Mouse (Mus musculus): Measurements from ENCODE around the gene Cyb561. TPM values are rescaled to one million over a fixed set of nuclear protein-coding genes. Genes with fewer than 3 reads are reported as not detected.

The Cyb561 gene
- polyA plus RNA-seq, 1 experiment from 2014 or later: 5.5 TPM

DNA sequence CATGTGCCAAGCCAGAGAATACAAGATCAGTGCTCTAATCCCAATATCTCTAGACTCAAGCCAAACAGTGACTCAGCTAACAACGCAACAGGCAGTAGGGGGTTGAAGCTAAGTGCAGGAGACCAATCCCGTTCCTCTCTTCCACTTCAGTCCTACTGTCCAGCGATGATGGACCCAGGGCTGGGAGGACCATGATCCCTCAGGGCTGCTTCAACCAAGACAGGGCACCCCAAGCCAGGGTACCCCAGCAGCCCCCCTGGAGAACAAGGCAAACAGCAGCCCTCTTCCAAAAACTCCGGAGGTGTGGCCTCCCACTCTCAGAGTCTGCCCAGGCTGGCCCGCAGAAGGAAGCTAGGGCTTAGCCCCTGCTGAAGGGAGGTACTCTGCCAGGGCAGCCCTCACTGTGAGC is 18.8 kb downstream of the Cyb561 start:
- WGBS: 51% methylated on average over 5 of the region's 5 CpGs
- no peak overlapping the region for H3K27ac ChIP-seq (replicated peaks in 1 of 2; ENCODE audit: control insufficient read depth in 1 of 2, insufficient read depth in 1 of 2, low read depth in 2 of 2, low read length in 2 of 2)
- ATAC-seq (ENCODE audit: insufficient number of reproducible peaks, insufficient read depth, low FRiP score, low read depth): no peak
- H3K36me3 ChIP-seq (ENCODE audit: control insufficient read depth, insufficient read depth, low read length): no peaks in the 10 kb centered on the region
- H3K4me1 ChIP-seq (ENCODE audit: control insufficient read depth in 2 of 2, insufficient read depth in 2 of 2, low read length in 2 of 2): no peaks in the 10 kb centered on the region
- no peaks in the 10 kb centered on the region for H3K27me3 ChIP-seq (ENCODE audit: control insufficient read depth, insufficient read depth, low read length)
- no peak overlapping the region for H3K9ac ChIP-seq (ENCODE audit: low read length)
- H3K9me3 ChIP-seq (ENCODE audit: control insufficient read depth, low read length): no peaks in the 10 kb centered on the region
- H3K4me3 ChIP-seq (ENCODE audit: control insufficient read depth in 1 of 2, insufficient read depth in 1 of 2, low read depth in 1 of 2, low read length in 2 of 2): no peak overlapping the region
- H3K4me2 ChIP-seq (ENCODE audit: low read length): no peak overlapping the region

DNA sequence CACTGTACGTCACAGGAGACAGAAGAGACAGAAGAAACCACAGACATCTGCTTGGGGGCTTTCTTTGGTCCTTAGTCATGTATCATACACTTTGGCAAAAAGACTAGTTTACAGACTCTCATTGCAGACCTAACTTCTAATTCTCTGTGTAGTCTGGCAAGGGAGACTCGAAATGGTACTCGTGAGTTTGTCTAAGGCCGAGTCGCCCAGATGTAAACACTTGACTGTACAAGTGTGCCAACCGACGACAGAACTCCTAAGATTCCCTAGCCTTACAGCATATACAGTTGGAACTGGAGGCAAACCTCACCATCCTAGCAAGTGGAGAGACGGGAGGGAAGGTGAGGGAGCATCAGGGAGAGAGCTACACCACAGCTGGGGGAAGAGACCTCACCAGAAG is 19.4 kb downstream of the Cyb561 start:
- no peaks in the 10 kb centered on the region for H3K9me3 ChIP-seq (ENCODE audit: control insufficient read depth, low read length)
- 79% methylated on average over 8 of the region's 8 CpGs for WGBS
- H3K27ac ChIP-seq (replicated peaks in 1 of 2; ENCODE audit: control insufficient read depth in 1 of 2, insufficient read depth in 1 of 2, low read depth in 2 of 2, low read length in 2 of 2): no peak overlapping the region
- no peaks in the 10 kb centered on the region for H3K4me1 ChIP-seq (ENCODE audit: control insufficient read depth in 2 of 2, insufficient read depth in 2 of 2, low read length in 2 of 2)
- H3K9ac ChIP-seq (ENCODE audit: low read length): no peak overlapping the region
- no peaks in the 10 kb centered on the region for H3K36me3 ChIP-seq (ENCODE audit: control insufficient read depth, insufficient read depth, low read length)
- H3K27me3 ChIP-seq (ENCODE audit: control insufficient read depth, insufficient read depth, low read length): no peaks in the 10 kb centered on the region
- H3K4me2 ChIP-seq (ENCODE audit: low read length): no peak overlapping the region
- H3K4me3 ChIP-seq (ENCODE audit: control insufficient read depth in 1 of 2, insufficient read depth in 1 of 2, low read depth in 1 of 2, low read length in 2 of 2): no peak overlapping the region
- ATAC-seq (ENCODE audit: insufficient number of reproducible peaks, insufficient read depth, low FRiP score, low read depth): no peak

DNA sequence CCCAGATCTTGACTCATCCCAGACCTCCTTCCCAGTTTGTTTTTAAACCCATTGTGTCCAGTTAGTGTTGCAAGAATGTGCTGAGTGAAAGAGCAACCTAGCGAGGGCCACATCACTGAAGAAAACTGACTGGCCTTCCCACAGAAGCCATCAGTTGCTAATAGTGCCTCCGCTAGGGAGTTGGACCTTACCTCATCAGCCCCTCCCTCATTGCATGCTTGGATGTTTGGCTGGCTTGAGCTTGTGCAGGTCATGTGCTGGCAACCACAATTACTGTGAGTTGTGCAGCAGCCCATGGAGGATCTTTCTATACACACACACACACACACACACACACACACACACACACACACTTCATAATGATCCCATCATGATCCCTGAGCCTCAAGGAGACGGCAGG is 21.8 kb downstream of the Cyb561 start:
- Histone ChIP-seq H3K4me2 (ENCODE audit: low read length) (no peak overlapping the region), H3K27ac (replicated peaks in 1 of 2; ENCODE audit: control insufficient read depth in 1 of 2, insufficient read depth in 1 of 2, low read depth in 2 of 2, low read length in 2 of 2) (no peak overlapping the region), H3K9me3 (ENCODE audit: control insufficient read depth, low read length) (no peaks in the 10 kb centered on the region), H3K4me1 (ENCODE audit: control insufficient read depth in 2 of 2, insufficient read depth in 2 of 2, low read length in 2 of 2) (no peaks in the 10 kb centered on the region), H3K9ac (ENCODE audit: low read length) (no peak overlapping the region), H3K36me3 (ENCODE audit: control insufficient read depth, insufficient read depth, low read length) (0 out of 2 replicates have a peak, but pooled peaks cover 8% of the 10 kb centered on the region), H3K27me3 (ENCODE audit: control insufficient read depth, insufficient read depth, low read length) (no peaks in the 10 kb centered on the region), H3K4me3 (ENCODE audit: control insufficient read depth in 1 of 2, insufficient read depth in 1 of 2, low read depth in 1 of 2, low read length in 2 of 2) (no peak overlapping the region)
- ATAC-seq (ENCODE audit: insufficient number of reproducible peaks, insufficient read depth, low FRiP score, low read depth): no peak
- 84% methylated on average over 3 of the region's 3 CpGs for whole genome bisulfite sequencing

DNA sequence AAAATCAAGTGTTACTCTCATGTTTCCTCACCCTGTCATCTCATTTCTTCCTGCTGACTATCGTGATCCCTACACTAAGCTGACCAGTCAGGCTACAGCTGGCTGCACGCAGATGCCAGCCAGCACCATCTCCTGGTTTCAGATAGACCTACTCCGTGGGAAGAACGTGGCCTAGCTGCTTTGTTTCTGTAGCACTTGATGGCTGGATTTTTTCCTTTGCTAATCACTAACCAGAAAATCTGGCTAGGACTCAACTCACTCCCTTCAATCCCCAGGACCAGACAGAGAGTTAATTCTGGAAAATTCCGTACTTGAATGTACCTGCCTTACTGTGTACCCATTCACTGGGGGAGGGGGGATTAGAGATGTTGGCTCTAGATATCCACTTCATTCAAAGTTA is 25.0 kb downstream of the Cyb561 start:
- Histone ChIP-seq H3K4me3 (ENCODE audit: control insufficient read depth in 1 of 2, insufficient read depth in 1 of 2, low read depth in 1 of 2, low read length in 2 of 2) (no peak overlapping the region), H3K27ac (replicated peaks in 1 of 2; ENCODE audit: control insufficient read depth in 1 of 2, insufficient read depth in 1 of 2, low read depth in 2 of 2, low read length in 2 of 2) (no peak overlapping the region), H3K4me1 (ENCODE audit: control insufficient read depth in 2 of 2, insufficient read depth in 2 of 2, low read length in 2 of 2) (no peaks in the 10 kb centered on the region), H3K36me3 (ENCODE audit: control insufficient read depth, insufficient read depth, low read length) (peaks cover 32% of the 10 kb centered on the region), H3K9me3 (ENCODE audit: control insufficient read depth, low read length) (no peaks in the 10 kb centered on the region), H3K9ac (ENCODE audit: low read length) (no peak overlapping the region), H3K27me3 (ENCODE audit: control insufficient read depth, insufficient read depth, low read length) (no peaks in the 10 kb centered on the region), H3K4me2 (ENCODE audit: low read length) (no peak overlapping the region)
- WGBS: 71% methylated on average over 5 of the region's 5 CpGs
- ATAC-seq (ENCODE audit: insufficient number of reproducible peaks, insufficient read depth, low FRiP score, low read depth): no peak

DNA sequence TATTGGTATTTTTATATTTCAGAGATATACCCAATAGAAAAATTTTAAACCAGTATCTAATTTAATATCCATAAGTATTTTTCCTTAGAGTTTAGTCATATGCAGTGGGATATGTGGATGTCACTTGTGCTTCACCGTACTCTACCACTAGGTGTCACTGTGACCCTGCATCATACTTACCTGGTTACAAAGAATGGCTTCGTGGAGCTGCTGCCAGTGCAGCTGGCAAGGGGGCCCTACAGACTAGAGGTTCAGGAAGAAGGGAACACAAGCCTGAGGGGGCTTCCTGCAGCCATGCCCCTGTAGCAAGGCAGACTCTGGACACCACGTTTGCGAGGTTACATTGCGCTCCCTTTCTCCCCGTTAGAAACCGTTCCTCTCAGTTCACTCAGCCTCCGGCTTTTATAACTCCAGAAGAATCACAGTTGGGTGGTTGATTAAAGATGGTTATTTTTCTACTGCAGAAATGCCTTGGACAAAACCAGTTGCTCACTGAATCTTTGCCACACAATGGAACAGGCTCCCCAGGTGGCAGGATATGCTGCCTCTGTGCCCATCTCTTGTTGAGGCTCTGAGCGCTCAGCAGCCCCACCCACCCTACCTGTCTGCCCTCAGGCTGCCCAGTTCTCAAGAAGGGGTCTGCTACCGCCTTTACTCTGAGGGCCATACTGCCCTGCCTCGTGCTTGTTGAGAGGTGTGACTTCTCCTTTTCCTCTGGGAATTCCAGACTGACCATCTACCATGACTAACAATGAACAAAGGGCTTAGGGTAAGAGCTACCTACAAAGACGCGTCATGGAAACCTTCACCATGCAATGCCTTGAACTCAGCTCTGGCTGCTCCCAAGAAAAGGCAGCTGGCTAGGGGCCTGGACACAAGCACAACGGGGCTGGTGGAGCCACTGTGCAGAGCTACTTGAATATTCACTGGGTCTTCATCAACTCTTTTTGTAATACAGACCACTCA is 25.8 kb downstream of the Cyb561 start:
- Histone ChIP-seq H3K9me3 (ENCODE audit: control insufficient read depth, low read length) (no peaks in the 10 kb centered on the region), H3K4me3 (ENCODE audit: control insufficient read depth in 1 of 2, insufficient read depth in 1 of 2, low read depth in 1 of 2, low read length in 2 of 2) (no peak overlapping the region), H3K36me3 (ENCODE audit: control insufficient read depth, insufficient read depth, low read length) (peaks cover 40% of the 10 kb centered on the region), H3K27me3 (ENCODE audit: control insufficient read depth, insufficient read depth, low read length) (no peaks in the 10 kb centered on the region), H3K27ac (replicated peaks in 1 of 2; ENCODE audit: control insufficient read depth in 1 of 2, insufficient read depth in 1 of 2, low read depth in 2 of 2, low read length in 2 of 2) (no peak overlapping the region), H3K4me2 (ENCODE audit: low read length) (no peak overlapping the region), H3K9ac (ENCODE audit: low read length) (no peak overlapping the region), H3K4me1 (ENCODE audit: control insufficient read depth in 2 of 2, insufficient read depth in 2 of 2, low read length in 2 of 2) (no peaks in the 10 kb centered on the region)
- no peak for ATAC-seq (ENCODE audit: insufficient number of reproducible peaks, insufficient read depth, low FRiP score, low read depth)
- 65% methylated on average over 14 of the region's 14 CpGs for WGBS

DNA sequence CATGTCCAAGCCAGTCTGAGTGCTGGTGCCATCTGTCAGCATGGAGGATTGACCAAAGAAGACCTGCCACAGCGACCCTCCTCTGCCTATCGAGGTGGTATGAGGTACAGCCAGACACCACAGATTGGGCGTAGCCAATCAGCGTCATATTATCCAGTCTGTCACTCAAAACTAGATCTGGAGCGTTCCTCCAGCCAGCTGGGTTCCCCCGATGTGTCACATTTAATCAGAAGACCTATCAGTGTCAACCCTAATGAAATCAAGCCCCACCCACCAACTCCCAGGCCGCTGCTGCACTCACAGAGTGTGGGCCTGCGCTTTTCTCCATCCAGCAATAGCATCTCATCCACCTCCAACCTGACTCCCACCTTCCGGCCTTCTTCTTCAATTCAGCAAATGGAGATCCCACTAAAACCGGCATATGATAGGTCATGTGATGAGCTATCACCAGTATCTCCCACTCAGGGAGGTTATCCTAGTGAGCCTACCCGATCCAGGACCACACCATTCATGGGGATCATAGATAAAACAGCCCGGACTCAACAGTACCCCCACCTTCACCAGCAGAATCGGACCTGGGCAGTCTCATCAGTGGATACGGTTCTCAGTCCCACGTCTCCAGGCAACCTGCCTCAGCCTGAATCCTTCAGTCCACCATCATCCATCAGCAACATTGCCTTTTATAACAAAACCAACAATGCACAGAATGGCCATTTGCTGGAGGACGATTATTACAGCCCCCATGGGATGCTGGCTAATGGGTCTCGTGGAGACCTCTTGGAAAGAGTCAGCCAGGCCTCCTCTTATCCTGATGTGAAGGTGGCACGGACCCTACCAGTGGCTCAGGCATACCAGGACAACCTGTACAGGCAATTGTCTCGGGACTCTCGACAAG is 30.1 kb downstream of the Cyb561 start:
- Histone ChIP-seq H3K9me3 (ENCODE audit: control insufficient read depth, low read length) (no peaks in the 10 kb centered on the region), H3K27ac (replicated peaks in 1 of 2; ENCODE audit: control insufficient read depth in 1 of 2, insufficient read depth in 1 of 2, low read depth in 2 of 2, low read length in 2 of 2) (no peak overlapping the region), H3K4me2 (ENCODE audit: low read length) (no peak overlapping the region), H3K27me3 (ENCODE audit: control insufficient read depth, insufficient read depth, low read length) (no peaks in the 10 kb centered on the region), H3K4me3 (ENCODE audit: control insufficient read depth in 1 of 2, insufficient read depth in 1 of 2, low read depth in 1 of 2, low read length in 2 of 2) (no peak overlapping the region), H3K4me1 (ENCODE audit: control insufficient read depth in 2 of 2, insufficient read depth in 2 of 2, low read length in 2 of 2) (no peaks in the 10 kb centered on the region), H3K9ac (ENCODE audit: low read length) (no peak overlapping the region), H3K36me3 (ENCODE audit: control insufficient read depth, insufficient read depth, low read length) (peaks cover 77% of the 10 kb centered on the region)
- WGBS: 87% methylated on average over 20 of the region's 20 CpGs
- no peak for ATAC-seq (ENCODE audit: insufficient number of reproducible peaks, insufficient read depth, low FRiP score, low read depth)

DNA sequence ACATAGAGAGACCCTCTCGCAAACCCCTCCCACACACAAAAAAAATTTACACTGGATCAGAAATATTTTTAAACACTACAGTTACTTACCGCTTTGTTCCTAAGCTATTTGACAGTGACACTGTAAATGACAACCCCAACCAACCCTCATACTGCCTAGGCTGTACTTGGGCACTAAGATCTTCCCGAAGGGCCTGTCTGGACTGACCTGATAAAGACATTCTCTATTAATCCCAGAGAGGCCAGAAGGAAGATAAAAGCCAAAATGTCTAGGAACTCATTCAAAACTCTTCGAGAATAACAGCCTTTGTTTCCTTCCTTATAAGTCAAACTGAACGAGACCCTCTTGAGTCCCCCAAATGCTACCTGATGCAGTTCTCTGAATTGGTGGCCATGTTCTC is 31.9 kb downstream of the Cyb561 start:
- H3K4me1 ChIP-seq (ENCODE audit: control insufficient read depth in 2 of 2, insufficient read depth in 2 of 2, low read length in 2 of 2): no peaks in the 10 kb centered on the region
- 75% methylated on average over 5 of the region's 5 CpGs for WGBS
- H3K36me3 ChIP-seq (ENCODE audit: control insufficient read depth, insufficient read depth, low read length): peaks cover 88% of the 10 kb centered on the region
- no peak overlapping the region for H3K27ac ChIP-seq (replicated peaks in 1 of 2; ENCODE audit: control insufficient read depth in 1 of 2, insufficient read depth in 1 of 2, low read depth in 2 of 2, low read length in 2 of 2)
- no peaks in the 10 kb centered on the region for H3K9me3 ChIP-seq (ENCODE audit: control insufficient read depth, low read length)
- ATAC-seq (ENCODE audit: insufficient number of reproducible peaks, insufficient read depth, low FRiP score, low read depth): no peak
- H3K4me3 ChIP-seq (ENCODE audit: control insufficient read depth in 1 of 2, insufficient read depth in 1 of 2, low read depth in 1 of 2, low read length in 2 of 2): no peak overlapping the region
- H3K9ac ChIP-seq (ENCODE audit: low read length): no peak overlapping the region
- no peak overlapping the region for H3K4me2 ChIP-seq (ENCODE audit: low read length)
- no peaks in the 10 kb centered on the region for H3K27me3 ChIP-seq (ENCODE audit: control insufficient read depth, insufficient read depth, low read length)

Measured in heart, embryonic 14.5 days (tissue).